Comparison of ENCODE assay signal across 11 mouse cellular contexts in genomic region chr5:111813090-111813753, GRCm38 (mm10).
DNase-seq lines count a peak whose midpoint lies in the region; ATAC-seq and TF ChIP-seq lines count a peak whose summit lies in the region.
"Had no signal": no experiment of that assay in that cellular context is flagged by ENCODE, and none has a peak within 500 bp of the region (broad histone marks: within the 10 kb centered on the region; RNA-seq: fewer than 3 reads in every experiment).

No protein-coding gene starts in this region.

- H3K4me2 ChIP-seq in stomach, postnatal 0 days (replicated peaks; ENCODE audit: low read depth) = no peak overlapping the region
- H3K4me2 ChIP-seq in heart, embryonic 11.5 days = no peak overlapping the region
- H3K4me2 ChIP-seq: hindbrain, embryonic 15.5 days; limb, embryonic 15.5 days had no signal

- H3K9me3 ChIP-seq in stomach, postnatal 0 days (ENCODE audit: control insufficient read depth, low read length) = no peaks in the 10 kb centered on the region
- H3K9me3 ChIP-seq in heart, embryonic 11.5 days (replicated peaks; ENCODE audit: control insufficient read depth, low read length) = no peaks in the 10 kb centered on the region
- H3K9me3 ChIP-seq: hindbrain, embryonic 15.5 days; limb, embryonic 15.5 days had no signal

- no peaks in the 10 kb centered on the region for H3K27me3 ChIP-seq in stomach, postnatal 0 days (ENCODE audit: control insufficient read depth, insufficient read depth, low read length)
- peaks cover 2% of the 10 kb centered on the region; the same call in 1 of the 2 replicates for H3K27me3 ChIP-seq in heart, embryonic 11.5 days (ENCODE audit: control insufficient read depth, insufficient read depth, low read length)
- H3K27me3 ChIP-seq: hindbrain, embryonic 15.5 days had no signal

- WGBS in stomach, postnatal 0 days = 43% methylated on average over 6 of the region's 6 CpGs
- WGBS in heart, embryonic 11.5 days (ENCODE audit: insufficient replicate concordance) = 67% methylated on average over 6 of the region's 6 CpGs

- H3K4me3 ChIP-seq in left cerebral cortex, adult 2 months = no peak overlapping the region
- no peak overlapping the region for H3K4me3 ChIP-seq in stomach, postnatal 0 days (ENCODE audit: low read depth, low read length)
- H3K4me3 ChIP-seq in heart, embryonic 11.5 days (ENCODE audit: low read depth, low read length) = no peak overlapping the region
- H3K4me3 ChIP-seq: hindbrain, embryonic 15.5 days; limb, embryonic 15.5 days; myocyte had no signal

- peak; percentile 50 for DNase-seq in heart, postnatal 4 days
- no peak for DNase-seq in heart, adult 8-10 months (ENCODE audit: low spot score)
- peak; percentile 41 for DNase-seq in ovary, postnatal 36 days (ENCODE audit: low spot score)
- DNase-seq in ovary, postnatal 10 days (ENCODE audit: low spot score) = no peak
- peak; percentile 71 to 83 for DNase-seq in left cerebral cortex, adult 2 months (ENCODE audit: extremely low spot score in 1 of 2, low spot score in 2 of 2)
- no peak for DNase-seq in stomach, postnatal 0 days (ENCODE audit: low spot score)
- DNase-seq in adrenal gland, postnatal 4 days (ENCODE audit: low spot score in 2 of 2) = no peak

- no peak for TF ChIP-seq EP300 in stomach, postnatal 0 days (optimal IDR thresholded peaks at IDR 0.05)

- H3K9ac ChIP-seq in stomach, postnatal 0 days (ENCODE audit: low read length) = 0 out of 2 replicates have a peak overlapping the region, but pooled peaks have one; percentile 4
- H3K9ac ChIP-seq in heart, embryonic 11.5 days (ENCODE audit: low read depth, low read length) = no peak overlapping the region
- H3K9ac ChIP-seq: hindbrain, embryonic 15.5 days; limb, embryonic 15.5 days had no signal

- peaks cover 2% of the 10 kb centered on the region; the same call in 1 of the 2 replicates for H3K4me1 ChIP-seq in stomach, postnatal 0 days (replicated peaks; ENCODE audit: control insufficient read depth, insufficient read depth)
- peaks cover 3% of the 10 kb centered on the region; the same call in 1 of the 2 replicates for H3K4me1 ChIP-seq in heart, embryonic 11.5 days (ENCODE audit: control insufficient read depth, insufficient read depth, low read length)

- H3K36me3 ChIP-seq in stomach, postnatal 0 days (ENCODE audit: control insufficient read depth, insufficient read depth, low read length) = no peaks in the 10 kb centered on the region
- no peaks in the 10 kb centered on the region for H3K36me3 ChIP-seq in heart, embryonic 11.5 days (ENCODE audit: control insufficient read depth, insufficient read depth, low read length)
- H3K36me3 ChIP-seq: hindbrain, embryonic 15.5 days; limb, embryonic 15.5 days had no signal

- no peak overlapping the region for H3K27ac ChIP-seq in left cerebral cortex, adult 2 months
- peak overlapping the region; percentile 35; the same call in 1 of the 2 replicates for H3K27ac ChIP-seq in stomach, postnatal 0 days (replicated peaks)
- H3K27ac ChIP-seq in heart, embryonic 11.5 days (ENCODE audit: low read depth, low read length) = no peak overlapping the region
- H3K27ac ChIP-seq: hindbrain, embryonic 15.5 days; limb, embryonic 15.5 days had no signal

- no peak for TF ChIP-seq CTCF in left cerebral cortex, adult 2 months (IDR thresholded peaks at IDR 0.05)
- no peak for TF ChIP-seq CTCF in stomach, postnatal 0 days (IDR thresholded peaks at IDR 0.05; ENCODE audit: low read depth)

- intact Hi-C loops in left cerebral cortex, adult 2 months (cut with DNase I) = no loop called here

- ATAC-seq in stomach, postnatal 0 days (ENCODE audit: low FRiP score, low TSS enrichment) = no peak
- no peak for ATAC-seq in heart, embryonic 11.5 days (replicated peaks; ENCODE audit: insufficient number of reproducible peaks, low FRiP score, low TSS enrichment)

Comparison
In these comparisons a context has a peak if more than half of its experiments do, and no peak if none do; other contexts are left out.
1. DNase-seq: peak in heart, postnatal 4 days (single experiment), ovary, postnatal 36 days (single experiment) and left cerebral cortex, adult 2 months (2 of 2); none in heart, adult 8-10 months (single experiment), ovary, postnatal 10 days (single experiment), stomach, postnatal 0 days (single experiment) and adrenal gland, postnatal 4 days (0 of 2).